In the genomic region with DNA sequence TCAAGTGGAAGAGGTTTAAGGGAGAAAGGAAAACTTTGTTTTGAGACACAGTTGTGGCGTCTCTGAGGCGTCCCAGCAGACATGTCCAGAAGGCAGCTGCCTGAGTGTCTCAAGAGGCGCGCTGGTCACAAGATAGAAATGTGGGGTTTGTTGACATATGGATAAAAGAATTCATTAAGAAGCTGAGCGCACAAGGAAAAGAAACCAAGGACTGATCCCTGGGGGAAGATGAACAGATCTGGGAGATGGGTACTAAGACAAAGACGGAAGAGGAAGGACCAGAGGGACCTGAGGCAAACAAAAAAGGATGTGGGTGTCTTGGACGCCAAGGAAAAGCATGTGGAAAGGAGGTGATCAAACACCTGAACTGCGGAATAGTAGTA, we compare ENCODE assay signal across 9 mouse cellular contexts.
DNase-seq lines count a peak whose midpoint lies in the region; ATAC-seq and TF ChIP-seq lines count a peak whose summit lies in the region.
"Had no signal": no experiment of that assay in that cellular context is flagged by ENCODE, and none has a peak within 500 bp of the region (broad histone marks: within the 10 kb centered on the region; RNA-seq: fewer than 3 reads in every experiment).

No protein-coding gene starts in this region.

- H3K9me3 ChIP-seq in forebrain, postnatal 0 days (ENCODE audit: low read length): no peaks in the 10 kb centered on the region
- no peaks in the 10 kb centered on the region for H3K9me3 ChIP-seq in forebrain, embryonic 11.5 days (ENCODE audit: control insufficient read depth, low read length)
- H3K9me3 ChIP-seq in lung, embryonic 15.5 days: no peaks in the 10 kb centered on the region
- no peaks in the 10 kb centered on the region for H3K9me3 ChIP-seq in liver, postnatal 0 days (ENCODE audit: low read length)
- no peaks in the 10 kb centered on the region for H3K9me3 ChIP-seq in stomach, embryonic 15.5 days
- H3K9me3 ChIP-seq: embryonic facial prominence, embryonic 13.5 days had no signal

- H3K27ac ChIP-seq in forebrain, postnatal 0 days (ENCODE audit: low read depth, low read length): no peak overlapping the region
- no peak overlapping the region for H3K27ac ChIP-seq in forebrain, embryonic 11.5 days (ENCODE audit: low read depth, low read length)
- H3K27ac ChIP-seq in lung, embryonic 15.5 days: no peak overlapping the region
- no peak overlapping the region for H3K27ac ChIP-seq in liver, postnatal 0 days (ENCODE audit: low read depth)
- H3K27ac ChIP-seq in stomach, embryonic 15.5 days: no peak overlapping the region
- H3K27ac ChIP-seq: embryonic facial prominence, embryonic 13.5 days had no signal

- no peak overlapping the region for H3K9ac ChIP-seq in forebrain, postnatal 0 days
- no peak overlapping the region for H3K9ac ChIP-seq in forebrain, embryonic 11.5 days (ENCODE audit: low read length)
- no peak overlapping the region for H3K9ac ChIP-seq in lung, embryonic 15.5 days
- no peak overlapping the region for H3K9ac ChIP-seq in liver, postnatal 0 days (replicated peaks)
- H3K9ac ChIP-seq in stomach, embryonic 15.5 days: no peak overlapping the region; the same call in 1 of the 2 replicates

- H3K27me3 ChIP-seq in forebrain, postnatal 0 days (ENCODE audit: insufficient read depth, low read length): no peaks in the 10 kb centered on the region
- H3K27me3 ChIP-seq in forebrain, embryonic 11.5 days (ENCODE audit: control insufficient read depth, insufficient read depth, low read length): no peaks in the 10 kb centered on the region
- no peaks in the 10 kb centered on the region for H3K27me3 ChIP-seq in lung, embryonic 15.5 days
- no peaks in the 10 kb centered on the region for H3K27me3 ChIP-seq in liver, postnatal 0 days (ENCODE audit: insufficient read depth, low read length)
- H3K27me3 ChIP-seq in stomach, embryonic 15.5 days (replicated peaks): no peaks in the 10 kb centered on the region

- peak overlapping the region; percentile 48; the same call in 1 of the 2 replicates for H3K4me2 ChIP-seq in forebrain, postnatal 0 days (ENCODE audit: low read depth)
- H3K4me2 ChIP-seq in forebrain, embryonic 11.5 days (ENCODE audit: low read depth, low read length, severe bottlenecking): no peak overlapping the region
- H3K4me2 ChIP-seq in lung, embryonic 15.5 days: peak overlapping the region; percentile 62
- peak overlapping the region; percentile 57 for H3K4me2 ChIP-seq in liver, postnatal 0 days (ENCODE audit: low read depth, low read length)
- H3K4me2 ChIP-seq in stomach, embryonic 15.5 days: peak overlapping the region; percentile 58; the same call in 1 of the 2 replicates

- no peaks in the 10 kb centered on the region for H3K4me1 ChIP-seq in forebrain, postnatal 0 days (ENCODE audit: insufficient read depth)
- peaks cover 2% of the 10 kb centered on the region; the same call in 1 of the 2 replicates for H3K4me1 ChIP-seq in forebrain, embryonic 11.5 days (replicated peaks; ENCODE audit: control insufficient read depth, insufficient read depth, low read length)
- H3K4me1 ChIP-seq in lung, embryonic 15.5 days: peaks cover 14% of the 10 kb centered on the region
- H3K4me1 ChIP-seq in liver, postnatal 0 days (ENCODE audit: insufficient read depth): peaks cover 6% of the 10 kb centered on the region; the same call in 1 of the 2 replicates
- no peaks in the 10 kb centered on the region for H3K4me1 ChIP-seq in stomach, embryonic 15.5 days
- H3K4me1 ChIP-seq: embryonic facial prominence, embryonic 13.5 days had no signal

- no peak for TF ChIP-seq EP300 in liver, postnatal 0 days (IDR thresholded peaks at IDR 0.05; ENCODE audit: low read depth)

- no peak for DNase-seq in forebrain, postnatal 0 days
- DNase-seq in forebrain, embryonic 11.5 days (ENCODE audit: low spot score): no peak
- no peak for DNase-seq in lung, postnatal 10 days
- DNase-seq in liver, postnatal 0 days: no peak
- DNase-seq in urinary bladder, postnatal 25 days (ENCODE audit: low spot score): no peak
- no peak for DNase-seq in thymus, postnatal 4 days

- H3K36me3 ChIP-seq in forebrain, postnatal 0 days (ENCODE audit: insufficient read depth): no peaks in the 10 kb centered on the region
- H3K36me3 ChIP-seq in forebrain, embryonic 11.5 days (ENCODE audit: control insufficient read depth, insufficient read depth, low read length): no peaks in the 10 kb centered on the region
- H3K36me3 ChIP-seq in lung, embryonic 15.5 days: no peaks in the 10 kb centered on the region
- no peaks in the 10 kb centered on the region for H3K36me3 ChIP-seq in liver, postnatal 0 days (replicated peaks; ENCODE audit: insufficient read depth, low read length)
- H3K36me3 ChIP-seq in stomach, embryonic 15.5 days: no peaks in the 10 kb centered on the region
- H3K36me3 ChIP-seq: embryonic facial prominence, embryonic 13.5 days had no signal

- ATAC-seq in forebrain, postnatal 0 days: peak; percentile 8; the same call in 1 of the 2 replicates
- no peak for ATAC-seq in forebrain, embryonic 11.5 days (replicated peaks; ENCODE audit: low FRiP score)
- no peak for ATAC-seq in lung, embryonic 15.5 days (ENCODE audit: borderline replicate concordance, extremely low read depth, low FRiP score, low TSS enrichment)
- no peak for ATAC-seq in liver, postnatal 0 days
- ATAC-seq in stomach, embryonic 15.5 days (ENCODE audit: insufficient read depth, low FRiP score, low read depth): peak; percentile 10; the same call in 1 of the 2 replicates

- no peak for TF ChIP-seq CTCF in forebrain, postnatal 0 days (IDR thresholded peaks at IDR 0.05; ENCODE audit: low read depth)
- no peak for TF ChIP-seq CTCF in liver, postnatal 0 days (IDR thresholded peaks at IDR 0.05; ENCODE audit: low read depth)

- no peak overlapping the region for H3K4me3 ChIP-seq in forebrain, postnatal 0 days (ENCODE audit: low read depth, low read length)
- H3K4me3 ChIP-seq in forebrain, embryonic 11.5 days (ENCODE audit: low read depth, low read length): no peak overlapping the region
- peak overlapping the region; percentile 19 for H3K4me3 ChIP-seq in lung, embryonic 15.5 days
- H3K4me3 ChIP-seq in liver, postnatal 0 days (ENCODE audit: low read depth, low read length): no peak overlapping the region
- no peak overlapping the region; the same call in 1 of the 2 replicates for H3K4me3 ChIP-seq in stomach, embryonic 15.5 days (replicated peaks)

- 55% methylated on average over 8 of the region's 8 CpGs for WGBS in forebrain, postnatal 0 days
- WGBS in forebrain, embryonic 11.5 days: 64% methylated on average over 8 of the region's 8 CpGs
- 16% methylated on average over 8 of the region's 8 CpGs for WGBS in lung, embryonic 15.5 days
- WGBS in liver, postnatal 0 days (ENCODE audit: insufficient replicate concordance): 54% methylated on average over 8 of the region's 8 CpGs
- 39% methylated on average over 8 of the region's 8 CpGs for WGBS in stomach, embryonic 15.5 days

Comparison
In these comparisons a context has a peak if more than half of its experiments do, and no peak if none do; other contexts are left out.
1. ATAC-seq: peak in forebrain, postnatal 0 days (single experiment) and stomach, embryonic 15.5 days (single experiment); none in forebrain, embryonic 11.5 days (single experiment), lung, embryonic 15.5 days (single experiment) and liver, postnatal 0 days (single experiment).